Mouse (Mus musculus) intestine, embryonic 14.5 days (tissue): Measurements from ENCODE around the gene Pou1f1. TPM values are rescaled to one million over a fixed set of nuclear protein-coding genes. Genes with fewer than 3 reads are reported as not detected.

ENCODE experiments used
- ATAC-seq: fragments of 200-750 bp; cut with Nextera tagmentation; replicated peaks from 2 replicates; pipeline ENCODE4 v1.8.0; 2017; ENCODE audit warnings: low read depth, moderate number of reproducible peaks, moderate TSS enrichment, moderate library complexity; ENCODE audit not compliant: low FRiP score, low TSS enrichment
- DNase-seq: peaks from one replicate; pipeline ENCODE4 v3.0.0-alpha.2; 2018; ENCODE audit warnings: low spot score
- H3K27ac ChIP-seq: fragments of 300-500 bp; sonication (generic); 2 replicates; pipeline ENCODE4 v1.5.1; 2014; ENCODE audit warnings: low read depth, mild to moderate bottlenecking, control low read depth
- H3K27me3 ChIP-seq: fragments of 300-500 bp; sonication (generic); replicated peaks from 2 replicates; pipeline ENCODE4 v1.6.1; 2014; ENCODE audit warnings: low read length, control low read depth; ENCODE audit not compliant: control insufficient read depth, insufficient read depth
- H3K36me3 ChIP-seq: fragments of 300-500 bp; sonication (generic); 2 replicates; pipeline ENCODE4 v1.6.1; 2014; ENCODE audit warnings: low read length, control low read depth; ENCODE audit not compliant: control insufficient read depth, insufficient read depth
- H3K4me1 ChIP-seq: fragments of 300-500 bp; sonication (generic); replicated peaks from 2 replicates; pipeline ENCODE4 v1.6.1; 2014; ENCODE audit warnings: low read length, control low read depth, mixed read lengths; ENCODE audit not compliant: control insufficient read depth, insufficient read depth
- H3K4me2 ChIP-seq: fragments of 300-500 bp; sonication (generic); 2 replicates; pipeline ENCODE4 v1.6.1; 2014; ENCODE audit warnings: low read length
- H3K4me3 ChIP-seq: fragments of 300-500 bp; sonication (generic); 2 replicates; pipeline ENCODE4 v1.5.1; 2014; ENCODE audit warnings: low read depth, low read length, control low read depth, mixed read lengths
- H3K9ac ChIP-seq: fragments of 300-500 bp; sonication (generic); 2 replicates; pipeline ENCODE4 v1.6.1; 2014; ENCODE audit warnings: mild to moderate bottlenecking, low read length
- H3K9me3 ChIP-seq: fragments of 300-500 bp; sonication (generic); 2 replicates; pipeline ENCODE4 v1.6.1; 2016; ENCODE audit warnings: low read length, control low read depth; ENCODE audit not compliant: control insufficient read depth
- WGBS: fragments of 180-500 bp; shearing (Covaris S2); extraction: QIAGEN DNeasy Blood & Tissue Kit; methylation state at CpG from one replicate; pipeline ENCODE4 v1.1.7; 2014; 5-methylcytosine and 5-hydroxymethylcytosine counted together
- polyA plus RNA-seq: library from polyadenylated mRNA; unstranded; fragments of >200 nt; fragmentation: Nextera tagmentation; extraction: Ambion mirVana; gene quantifications from 2 replicates; pipeline ENCODE4 v1.2.1, GENCODE M21; 2014

Gene Pou1f1
- polyA plus RNA-seq, 1 experiment from 2014 or later = 0.14 TPM

GRCm38 (mm10) chr16:65529589-65529988, 9.3 kb downstream of the Pou1f1 start:
- DNase-seq (no peak), ATAC-seq (no peak)
- Histone ChIP-seq H3K4me1 (no peaks in the 10 kb centered on the region), H3K9me3 (no peaks in the 10 kb centered on the region), H3K9ac (no peak overlapping the region), H3K4me3 (no peak overlapping the region), H3K27ac (no peak overlapping the region), H3K27me3 (no peaks in the 10 kb centered on the region), H3K4me2 (no peak overlapping the region), H3K36me3 (no peaks in the 10 kb centered on the region)
- WGBS = 22% methylated on average over 5 of the region's 5 CpGs

GRCm38 (mm10) chr16:65531663-65532062, 11.4 kb downstream of the Pou1f1 start:
- Histone ChIP-seq H3K27ac (no peak overlapping the region), H3K36me3 (no peaks in the 10 kb centered on the region), H3K27me3 (no peaks in the 10 kb centered on the region), H3K4me1 (no peaks in the 10 kb centered on the region), H3K4me3 (no peak overlapping the region), H3K9me3 (no peaks in the 10 kb centered on the region), H3K4me2 (no peak overlapping the region), H3K9ac (no peak overlapping the region)
- ATAC-seq = no peak
- no peak for DNase-seq
- 46% methylated on average over 8 of the region's 8 CpGs for whole genome bisulfite sequencing

GRCm38 (mm10) chr16:65533315-65533999, 13.1 kb downstream of the Pou1f1 start:
- 33% methylated on average over 12 of the region's 12 CpGs for WGBS
- H3K4me3 ChIP-seq = no peak overlapping the region
- no peaks in the 10 kb centered on the region for H3K9me3 ChIP-seq
- H3K4me1 ChIP-seq = no peaks in the 10 kb centered on the region
- no peak overlapping the region for H3K4me2 ChIP-seq
- no peaks in the 10 kb centered on the region for H3K27me3 ChIP-seq
- ATAC-seq = no peak
- H3K9ac ChIP-seq = no peak overlapping the region
- peaks cover 3% of the 10 kb centered on the region; the same call in 1 of the 2 replicates for H3K36me3 ChIP-seq
- no peak for DNase-seq
- no peak overlapping the region for H3K27ac ChIP-seq

- H3K4me2 ChIP-seq = no peak overlapping the region
- DNase-seq = no peak
- peaks cover 51% of the 10 kb centered on the region for H3K36me3 ChIP-seq
- no peak overlapping the region for H3K4me3 ChIP-seq
- H3K4me1 ChIP-seq = no peaks in the 10 kb centered on the region; the same call in 1 of the 2 replicates
- no peak overlapping the region for H3K27ac ChIP-seq
- no peaks in the 10 kb centered on the region for H3K9me3 ChIP-seq
- WGBS = 82% methylated on average over 11 of the region's 11 CpGs
- H3K9ac ChIP-seq = no peak overlapping the region
- H3K27me3 ChIP-seq = no peaks in the 10 kb centered on the region
- ATAC-seq = no peak
These were observed 23.5 kb downstream of the Pou1f1 start for GRCm38 (mm10) chr16:65543676-65544293.

- H3K27me3 ChIP-seq = no peaks in the 10 kb centered on the region
- ATAC-seq = no peak
- no peak overlapping the region for H3K27ac ChIP-seq
- H3K36me3 ChIP-seq = peaks cover 22% of the 10 kb centered on the region
- no peak overlapping the region for H3K9ac ChIP-seq
- no peak for DNase-seq
- no peak overlapping the region for H3K4me3 ChIP-seq
- H3K9me3 ChIP-seq = no peaks in the 10 kb centered on the region
- no peaks in the 10 kb centered on the region; the same call in 1 of the 2 replicates for H3K4me1 ChIP-seq
- no peak overlapping the region for H3K4me2 ChIP-seq
- 74% methylated on average over 7 of the region's 7 CpGs for WGBS
These were observed 28.6 kb downstream of the Pou1f1 start for GRCm38 (mm10) chr16:65548960-65549359.

GRCm38 (mm10) chr16:65550814-65551213, 30.5 kb downstream of the Pou1f1 start:
- 88% methylated on average over 13 of the region's 13 CpGs for WGBS
- Histone ChIP-seq H3K27me3 (no peaks in the 10 kb centered on the region), H3K4me2 (no peak overlapping the region), H3K4me1 (no peaks in the 10 kb centered on the region; the same call in 1 of the 2 replicates), H3K4me3 (no peak overlapping the region), H3K36me3 (peaks cover 11% of the 10 kb centered on the region), H3K9ac (no peak overlapping the region), H3K9me3 (no peaks in the 10 kb centered on the region), H3K27ac (no peak overlapping the region)
- DNase-seq = no peak
- ATAC-seq = no peak

GRCm38 (mm10) chr16:65554267-65554666, 34.0 kb downstream of the Pou1f1 start:
- Histone ChIP-seq H3K4me1 (no peaks in the 10 kb centered on the region), H3K4me3 (no peak overlapping the region), H3K27me3 (no peaks in the 10 kb centered on the region), H3K9me3 (no peaks in the 10 kb centered on the region), H3K4me2 (no peak overlapping the region), H3K27ac (no peak overlapping the region), H3K36me3 (0 out of 2 replicates have a peak, but pooled peaks cover 3% of the 10 kb centered on the region), H3K9ac (no peak overlapping the region)
- DNase-seq = no peak
- no peak for ATAC-seq
- 87% methylated on average over 5 of the region's 5 CpGs for WGBS

GRCm38 (mm10) chr16:65557369-65557768, 37.1 kb downstream of the Pou1f1 start:
- 75% methylated on average over 5 of the region's 5 CpGs for WGBS
- Histone ChIP-seq H3K27ac (no peak overlapping the region), H3K9me3 (no peaks in the 10 kb centered on the region), H3K4me1 (0 out of 2 replicates have a peak, but pooled peaks cover 3% of the 10 kb centered on the region), H3K27me3 (no peaks in the 10 kb centered on the region), H3K9ac (no peak overlapping the region), H3K4me2 (no peak overlapping the region), H3K36me3 (no peaks in the 10 kb centered on the region), H3K4me3 (no peak overlapping the region)
- DNase-seq (no peak), ATAC-seq (no peak)
